Mouse (Mus musculus) cerebellum, postnatal 10 days (tissue): ENCODE measurements at regions not wholly inside any gene's neighbourhood (a gene's known extent, or its start where the extent isn't known, plus 50 kb on each side); places are given as distances from the start of the nearest gene placed in this dataset.
A peak's percentile ranks its signal among the peaks of the same experiment; 100 is the strongest.

Experiments
- DNase-seq, 2 experiments: peaks; one replicate each; pipeline ENCODE4 v3.0.0; 2021; ENCODE audit warnings: mixed read lengths in 2 of 2

DNA sequence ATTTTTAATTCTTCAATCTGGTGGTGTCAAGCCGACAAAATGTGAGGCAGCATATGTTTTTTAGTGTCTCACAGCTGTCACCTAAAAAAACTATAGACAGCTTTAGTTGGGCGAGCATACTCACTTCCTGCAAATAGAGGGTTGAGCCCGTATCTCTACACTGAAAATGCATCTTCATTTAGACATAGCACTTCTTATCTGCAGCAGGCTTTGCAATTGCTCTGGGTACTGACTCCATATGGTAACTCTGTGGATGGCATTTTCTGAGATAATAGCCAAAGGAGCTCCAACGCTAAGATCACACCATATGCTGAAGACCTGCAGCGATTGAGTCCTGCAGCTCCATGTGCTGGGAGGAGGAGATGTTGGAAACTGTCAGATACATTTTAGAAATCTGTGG lies 49.8 kb upstream of the Grm8 start:
- DNase-seq: peak; percentile 5 to 10
